Mouse (Mus musculus): ENCODE measurements around the gene Dcaf10. TPM values are rescaled to one million over a fixed set of nuclear protein-coding genes. Genes with fewer than 3 reads are reported as not detected.
A peak's percentile ranks its signal among the peaks of the same experiment; 100 is the strongest.

The Dcaf10 gene
- polyA plus RNA-seq, 1 experiment from 2014 or later: 7.8 TPM

- no peak overlapping the region; the same call in 1 of the 2 replicates for H3K9ac ChIP-seq
- 0 out of 2 replicates have a peak overlapping the region, but pooled peaks have one; percentile 54 for H3K27ac ChIP-seq (replicated peaks)
- peaks cover 17% of the 10 kb centered on the region for H3K36me3 ChIP-seq
- H3K9me3 ChIP-seq: no peaks in the 10 kb centered on the region
- no peak overlapping the region for H3K4me3 ChIP-seq
- no peaks in the 10 kb centered on the region for H3K27me3 ChIP-seq (replicated peaks)
- no peak overlapping the region for H3K4me2 ChIP-seq
- no peak for ATAC-seq (ENCODE audit: extremely low read depth, insufficient number of reproducible peaks, low FRiP score, low TSS enrichment)
- H3K4me1 ChIP-seq: peaks cover 52% of the 10 kb centered on the region
- WGBS: 79% methylated on average over 11 of the region's 11 CpGs
These were observed 79.8 kb downstream of the Dcaf10 start for GRCm38 (mm10) chr4:45421519-45422260.

- H3K4me1 ChIP-seq: peaks cover 52% of the 10 kb centered on the region
- H3K4me2 ChIP-seq: no peak overlapping the region
- ATAC-seq (ENCODE audit: extremely low read depth, insufficient number of reproducible peaks, low FRiP score, low TSS enrichment): no peak
- peak overlapping the region; percentile 54 for H3K27ac ChIP-seq (replicated peaks)
- H3K4me3 ChIP-seq: no peak overlapping the region
- peaks cover 17% of the 10 kb centered on the region for H3K36me3 ChIP-seq
- peak overlapping the region; percentile 30; the same call in 1 of the 2 replicates for H3K9ac ChIP-seq
- 53% methylated on average over 10 of the region's 10 CpGs for WGBS
- no peaks in the 10 kb centered on the region for H3K27me3 ChIP-seq (replicated peaks)
- no peaks in the 10 kb centered on the region for H3K9me3 ChIP-seq
These were observed 80.7 kb downstream of the Dcaf10 start for GRCm38 (mm10) chr4:45422640-45423039.

DNA sequence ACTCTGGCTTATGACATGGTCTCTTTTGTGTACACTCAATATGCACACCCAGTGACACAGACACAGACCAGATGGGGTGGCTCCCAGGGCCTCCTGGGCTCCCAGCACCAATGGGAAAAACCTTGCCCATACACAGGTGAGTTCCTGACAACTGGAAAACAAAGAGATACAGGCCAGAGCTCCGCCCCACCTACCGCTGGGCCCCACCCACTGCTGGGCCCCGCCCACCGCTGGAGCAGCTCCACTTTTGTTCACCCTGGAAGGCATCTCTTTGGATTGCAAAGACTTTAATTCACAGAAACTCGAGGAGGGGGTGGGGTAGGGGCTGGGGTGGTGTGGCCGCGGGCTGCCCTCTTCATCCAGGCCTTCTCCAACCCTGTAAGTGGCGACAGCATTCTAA is 81.5 kb downstream of the Dcaf10 start:
- Histone ChIP-seq H3K4me2 (no peak overlapping the region), H3K9me3 (no peaks in the 10 kb centered on the region), H3K9ac (peak overlapping the region; percentile 50), H3K27me3 (replicated peaks) (0 out of 2 replicates have a peak, but pooled peaks cover 4% of the 10 kb centered on the region), H3K27ac (replicated peaks) (0 out of 2 replicates have a peak overlapping the region, but pooled peaks have one; percentile 16), H3K4me1 (peaks cover 48% of the 10 kb centered on the region), H3K36me3 (peaks cover 17% of the 10 kb centered on the region), H3K4me3 (no peak overlapping the region)
- WGBS: 35% methylated on average over 8 of the region's 8 CpGs
- no peak for ATAC-seq (ENCODE audit: extremely low read depth, insufficient number of reproducible peaks, low FRiP score, low TSS enrichment)

DNA sequence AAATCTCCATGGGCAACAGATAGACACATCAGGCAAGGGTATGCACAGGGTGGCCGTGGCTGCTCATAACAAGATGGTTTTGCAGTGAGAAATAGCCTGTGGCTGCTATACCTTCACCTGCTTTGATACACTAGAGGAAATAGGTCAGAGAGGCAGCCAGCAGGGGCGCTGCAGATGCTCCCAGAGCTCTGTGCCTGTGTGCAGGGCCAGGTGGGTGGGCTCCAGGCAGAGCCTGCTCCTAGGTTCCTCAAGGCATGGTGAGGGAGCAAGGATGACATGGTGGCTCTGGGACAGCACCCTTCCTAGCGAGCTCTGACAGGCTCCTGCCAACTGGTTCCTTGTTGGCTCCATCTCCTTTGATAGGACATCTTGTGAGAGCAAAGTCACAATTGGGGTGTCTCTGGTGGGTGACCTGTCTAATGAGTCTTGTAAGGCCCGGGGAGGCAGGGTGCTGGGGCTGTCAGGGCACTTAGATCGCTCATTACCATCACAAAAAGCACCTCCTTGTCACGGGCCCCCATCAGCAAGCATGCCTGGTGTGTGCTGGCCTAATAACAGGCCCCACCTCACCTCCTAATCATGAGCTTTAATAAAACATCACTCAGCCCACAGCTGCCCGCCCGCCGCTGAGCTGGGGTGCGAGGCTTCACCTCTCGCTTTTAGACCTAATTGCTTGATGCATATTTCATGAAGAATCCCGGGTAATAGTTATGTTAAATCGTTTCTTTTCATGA is 85.0 kb downstream of the Dcaf10 start:
- no peak for ATAC-seq (ENCODE audit: extremely low read depth, insufficient number of reproducible peaks, low FRiP score, low TSS enrichment)

More for the DNA sequence above, 85.0 kb downstream of the Dcaf10 start:
- Histone ChIP-seq H3K4me3 (no peak overlapping the region), H3K27ac (replicated peaks) (no peak overlapping the region), H3K4me1 (peaks cover 30% of the 10 kb centered on the region), H3K4me2 (no peak overlapping the region), H3K9me3 (no peaks in the 10 kb centered on the region), H3K36me3 (peaks cover 28% of the 10 kb centered on the region), H3K9ac (no peak overlapping the region), H3K27me3 (replicated peaks) (0 out of 2 replicates have a peak, but pooled peaks cover 4% of the 10 kb centered on the region)
- 73% methylated on average over 13 of the region's 13 CpGs for WGBS

Small RNA genes within 50 kb of the gene (microRNA-seq; reads per million reads assigned to microRNA genes)
- not detected for gene Gm25692

Other genes with a start within 250 kb of the Dcaf10 start
- 203 and 242 TPM in 2 replicates for gene Tomm5, start 234.0 kb upstream of the Dcaf10 start, polyA plus RNA-seq (2015; fragmentation: Nextera tagmentation; extraction: Ambion mirVana)
- 1.6 and 2.3 TPM in 2 replicates for gene Frmpd1, start 157.2 kb upstream of the Dcaf10 start, polyA plus RNA-seq (2015; fragmentation: Nextera tagmentation; extraction: Ambion mirVana)
- 11.1 and 11.4 TPM in 2 replicates for gene Trmt10b, start 45.0 kb upstream of the Dcaf10 start, polyA plus RNA-seq (2015; fragmentation: Nextera tagmentation; extraction: Ambion mirVana)
- gene Exosc3, start 631 bp downstream of the Dcaf10 start, polyA plus RNA-seq (2015; fragmentation: Nextera tagmentation; extraction: Ambion mirVana): 31.7 and 37.7 TPM in 2 replicates
- gene Slc25a51, start 66.7 kb downstream of the Dcaf10 start, polyA plus RNA-seq (2015; fragmentation: Nextera tagmentation; extraction: Ambion mirVana): 59.0 and 64.6 TPM in 2 replicates
- gene Shb, start 190.4 kb downstream of the Dcaf10 start, polyA plus RNA-seq (2015; fragmentation: Nextera tagmentation; extraction: Ambion mirVana): 8.6 and 8.8 TPM in 2 replicates